Mouse (Mus musculus): Measurements from ENCODE around the gene Gm10591. TPM values are rescaled to one million over a fixed set of nuclear protein-coding genes. Genes with fewer than 3 reads are reported as not detected.
"Not testable (repeated sequence)": the region's sequence is repeated elsewhere in the genome, so short reads cannot be mapped to it uniquely, and the experiment has no call there.

The Gm10591 gene
- total RNA-seq (2021) = not detected
- long read RNA-seq, experiment 1 = 0 reads
- long read RNA-seq, experiment 2 = 0 reads

DNA sequence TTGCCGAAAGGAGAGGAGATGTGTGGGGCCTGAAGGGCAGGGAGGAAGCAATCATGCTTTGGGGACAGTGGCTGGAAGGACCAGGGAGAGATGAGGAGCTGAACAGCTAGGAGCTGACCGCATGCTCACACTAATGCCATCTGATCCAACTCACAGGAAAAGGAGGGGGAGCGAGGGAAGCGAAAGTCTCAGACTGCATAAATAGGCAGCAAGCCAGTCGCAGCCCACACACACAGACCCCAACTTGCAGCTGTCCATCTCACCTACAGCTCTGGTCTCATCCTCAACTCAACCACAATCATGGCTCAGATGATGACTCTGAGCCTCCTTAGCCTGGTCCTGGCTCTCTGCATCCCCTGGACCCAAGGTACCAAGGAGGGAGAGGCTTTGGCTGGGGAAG lies at the start of gene Gm10591:
Gm10591 (plus strand) TSS at position 301 of the 400 bp plus-strand sequence.
- DNase-seq (ENCODE audit: low spot score in 2 of 2) = not testable (repeated sequence)

DNA sequence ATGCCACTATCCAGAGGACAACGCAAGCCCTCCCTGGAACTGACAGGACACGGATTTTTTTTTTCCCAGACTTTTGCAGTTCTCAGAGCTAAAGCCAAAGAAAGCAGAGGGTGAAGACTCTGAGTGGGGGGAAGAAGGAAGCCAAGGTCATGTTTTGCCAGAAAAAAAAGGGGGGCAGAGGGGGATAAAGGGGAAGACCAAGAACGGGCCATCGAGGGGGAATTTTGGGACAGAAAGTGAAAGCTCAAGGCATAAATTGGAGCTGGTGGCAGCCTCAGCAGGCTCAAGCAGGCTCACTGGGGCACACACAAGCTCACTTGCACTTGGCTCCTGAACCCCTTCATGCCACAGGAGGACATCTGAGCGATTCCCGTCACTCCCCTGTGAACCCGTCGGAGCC lies 17.4 kb downstream of the Gm10591 start, which contains the start of gene Gm2564:
Gm2564 (plus strand) TSS at position 301 of the 400 bp plus-strand sequence.
- not testable (repeated sequence) for DNase-seq (ENCODE audit: low spot score in 2 of 2)

DNA sequence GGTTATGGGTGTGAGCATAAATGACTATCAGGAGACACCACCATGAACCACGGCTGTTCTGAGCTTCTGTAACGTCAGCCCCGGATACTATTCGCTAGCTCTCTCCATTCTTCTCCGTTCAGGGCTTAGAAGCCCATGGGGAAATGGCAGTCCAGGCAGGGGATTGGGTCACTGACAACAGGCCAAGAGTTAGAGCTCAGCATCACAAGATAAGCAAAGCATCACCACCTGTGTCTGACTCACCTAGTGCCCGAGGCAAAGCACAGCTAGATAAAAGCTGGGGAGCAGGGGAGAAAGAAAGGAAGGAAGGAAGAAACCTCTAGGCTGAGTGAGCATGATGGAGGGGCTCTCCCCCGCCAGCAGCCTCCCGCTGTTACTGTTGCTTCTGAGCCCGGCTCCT lies 43.0 kb downstream of the Gm10591 start, which contains the start of gene Ccl27b:
Ccl27b (plus strand) TSS at position 301 of the 400 bp plus-strand sequence.
- not testable (repeated sequence) for DNase-seq (ENCODE audit: low spot score in 2 of 2)

DNA sequence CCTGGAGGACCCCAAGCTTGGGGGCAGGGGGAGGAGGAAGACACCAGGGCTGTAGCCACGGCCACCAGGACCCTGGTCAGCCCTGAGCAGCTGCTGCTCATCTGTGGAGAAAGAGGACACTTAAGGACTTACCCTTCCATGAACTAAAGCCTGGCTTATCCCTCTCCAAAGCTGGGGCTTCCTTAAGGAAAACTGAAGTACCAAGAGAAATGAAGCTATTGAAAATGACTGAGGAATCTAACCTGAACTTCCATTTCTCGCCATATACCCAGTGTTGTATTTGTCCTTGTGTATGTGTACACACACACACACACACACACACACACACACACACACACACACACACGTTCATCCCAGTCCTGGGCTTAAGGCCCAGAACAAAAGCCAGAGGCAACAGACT lies 49.8 kb downstream of the Gm10591 start, which contains the start of gene Il11ra2:
Il11ra2 (minus strand) TSS at position 101 of the 400 bp plus-strand sequence.
- not testable (repeated sequence) for DNase-seq (ENCODE audit: low spot score in 2 of 2)

Other genes with a start within 250 kb of the Gm10591 start
- gene Gm21586, start 172.8 kb upstream of the Gm10591 start, total RNA-seq (2021) = not detected
- gene Gm2163, start 145.4 kb upstream of the Gm10591 start, total RNA-seq (2021) = 1 to 10 TPM; 1.8 to 1.9 TPM
- gene Fam205a2, start 84.0 kb upstream of the Gm10591 start, total RNA-seq (2021) = under 1 TPM in 1 of 2 experiments, not detected in 1; 0.76 TPM
- 10 to 100 TPM; 13.4 to 15.2 TPM for gene Gm2564, start 17.5 kb downstream of the Gm10591 start, total RNA-seq (2021)
- 1 to 10 TPM in 1 of 2 experiments, not detected in 1; 3.8 TPM for gene Ccl27b, start 43.1 kb downstream of the Gm10591 start, total RNA-seq (2021)
- under 1 TPM in 1 of 2 experiments, not detected in 1; 0.32 TPM for gene Il11ra2, start 49.7 kb downstream of the Gm10591 start, total RNA-seq (2021)
- 1 to 10 TPM; 1.4 to 2.2 TPM for gene 4930578G10Rik, start 123.3 kb downstream of the Gm10591 start, total RNA-seq (2021)
- under 1 TPM in 1 of 2 experiments, not detected in 1; 0.60 TPM for gene Ccl19, start 144.4 kb downstream of the Gm10591 start, total RNA-seq (2021)
- gene Ccl21a, start 161.8 kb downstream of the Gm10591 start, total RNA-seq (2021) = not detected
- gene Fam205a1, start 241.7 kb downstream of the Gm10591 start, total RNA-seq (2021) = under 1 TPM; 0.46 to 0.64 TPM
- 1 to 10 TPM in 1 of 2 experiments, under 1 TPM in 1; 0.65 to 1.0 TPM for gene Gm12394, start 244.6 kb downstream of the Gm10591 start, total RNA-seq (2021)